Mouse (Mus musculus) liver, embryonic 14.5 days (tissue): ENCODE results near the gene Tceanc2.

Source experiments
- CTCF ChIP-seq: IDR thresholded peaks from 2 replicates; pipeline ENCODE4 v1.5.1; 2016; ENCODE audit warnings: antibody characterized with exemption, low read depth, control low read depth
- EP300 ChIP-seq: IDR thresholded peaks from 2 replicates; pipeline ENCODE4 v1.6.1; 2016; ENCODE audit warnings: antibody characterized with exemption, low read depth

DNA sequence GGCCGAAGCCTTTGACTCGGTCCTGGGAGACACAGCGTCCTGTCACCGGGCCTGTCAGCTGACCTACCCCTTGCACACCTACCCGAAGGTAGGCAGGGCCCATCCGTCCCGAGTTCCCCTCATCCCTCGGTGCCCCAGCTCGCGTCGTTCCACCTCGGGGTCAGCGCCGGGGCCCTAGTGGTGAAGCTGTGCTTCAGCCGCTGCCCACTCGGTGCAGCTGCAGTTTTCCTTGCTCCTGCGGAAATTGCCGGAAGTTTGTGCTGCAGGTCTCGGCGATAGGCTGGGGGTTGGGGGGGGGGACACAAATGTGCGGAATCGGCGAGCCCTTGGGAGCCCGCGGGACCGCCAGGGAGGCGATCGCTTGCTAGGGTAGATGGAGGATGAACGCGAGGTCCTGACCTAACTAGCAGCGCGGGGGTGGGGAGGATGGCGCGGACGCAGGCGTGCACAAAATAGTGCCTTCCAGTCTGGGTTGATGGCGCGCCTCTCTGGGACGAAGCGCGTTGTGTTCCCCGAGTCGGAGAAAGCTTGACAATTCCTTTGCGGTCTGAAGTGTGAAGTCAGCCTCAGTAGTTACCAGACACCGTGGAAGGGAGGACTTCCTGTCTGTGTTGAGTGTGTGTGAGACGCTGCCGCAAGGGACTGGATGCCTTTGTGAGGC lies at the start of gene Tceanc2:
- TF ChIP-seq EP300 (no peak), CTCF (peak; percentile 18; the same call in 1 of the 2 replicates)
